Mouse (Mus musculus) E14TG2a.4 (cell line): ENCODE measurements around the gene Prdm10.

Experiments
- CTCF ChIP-seq: conservative IDR thresholded peaks from 2 replicates; pipeline ENCODE4 v1.5.1; 2014; ENCODE audit warnings: low read length
- NANOG ChIP-seq: IDR thresholded peaks from 2 replicates; pipeline ENCODE4 v1.6.1; 2014; ENCODE audit warnings: borderline replicate concordance, low read length, mixed read lengths

DNA sequence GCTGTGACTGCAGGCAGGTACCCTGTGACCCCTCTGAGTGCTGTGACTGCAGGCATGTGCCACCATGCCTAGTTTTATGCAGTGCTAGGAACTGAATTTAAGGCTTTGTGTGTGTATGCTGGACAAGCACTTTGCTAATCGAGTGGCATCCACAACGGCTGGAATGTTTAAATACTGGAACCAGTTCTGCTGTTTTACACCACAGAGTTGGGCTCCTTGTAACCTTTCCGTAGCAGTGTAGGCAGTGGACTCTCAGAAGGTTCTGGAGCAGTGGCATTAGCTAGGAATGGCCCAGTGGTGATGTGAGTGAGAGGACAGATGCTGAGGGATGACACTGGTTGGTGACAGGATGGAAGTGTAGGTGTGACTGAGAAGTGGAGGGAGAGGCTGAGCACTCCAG lies 26.9 kb downstream of the Prdm10 start:
- TF ChIP-seq CTCF (no peak), NANOG (no peak)
